Mouse (Mus musculus): ENCODE measurements around the gene Enthd1. TPM values are rescaled to one million over a fixed set of nuclear protein-coding genes. Genes with fewer than 3 reads are reported as not detected.

Enthd1 gene
- polyA plus RNA-seq, 1 experiment, result not detected

DNA sequence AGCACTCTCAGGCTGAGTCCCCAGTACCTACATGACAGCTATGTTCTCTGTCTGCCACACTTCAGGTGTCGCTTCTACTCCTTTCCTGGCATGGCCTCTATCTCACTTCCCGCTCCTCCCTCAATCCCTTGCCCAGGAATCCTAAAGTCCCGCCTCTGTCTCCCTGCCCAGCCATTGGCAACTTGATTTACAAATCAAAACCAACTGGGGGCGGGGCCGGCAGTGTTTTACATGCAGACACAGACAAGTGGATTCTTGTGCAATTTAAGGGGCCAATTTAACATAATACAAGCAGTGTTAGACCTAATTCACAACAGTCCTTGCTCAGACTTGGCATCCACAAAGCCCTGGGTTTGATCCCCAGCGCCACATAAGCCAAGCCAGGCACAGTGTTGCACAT is 39.1 kb upstream of the Enthd1 start:
- Histone ChIP-seq H3K4me3 (no peak overlapping the region), H3K36me3 (ENCODE audit: control insufficient read depth, insufficient read depth) (no peaks in the 10 kb centered on the region), H3K27me3 (ENCODE audit: control insufficient read depth, insufficient read depth, insufficient read length) (peaks cover 44% of the 10 kb centered on the region), H3K79me2 (ENCODE audit: control insufficient read depth, insufficient read depth) (no peaks in the 10 kb centered on the region), H3ac (ENCODE audit: control insufficient read depth, insufficient read length) (no peak overlapping the region), H3K4me2 (ENCODE audit: low read depth) (no peak overlapping the region)
- TF ChIP-seq MAX (IDR thresholded peaks at IDR 0.05; ENCODE audit: low read depth) (no peak), REST (IDR thresholded peaks at IDR 0.05; ENCODE audit: insufficient read depth, insufficient read length) (no peak), E2F4 (IDR thresholded peaks at IDR 0.05; ENCODE audit: insufficient read depth) (no peak), CEBPB (IDR thresholded peaks at IDR 0.05; ENCODE audit: insufficient read depth, poor library complexity, severe bottlenecking) (no peak), TCF3 (IDR thresholded peaks at IDR 0.05; ENCODE audit: insufficient read length, low read depth) (no peak), POLR2AphosphoS2 (IDR thresholded peaks at IDR 0.05; ENCODE audit: insufficient read length, low read depth) (no peak), SRF (IDR thresholded peaks at IDR 0.05; ENCODE audit: control insufficient read depth, insufficient read length, low read depth) (no peak), MYOD1 (IDR thresholded peaks at IDR 0.05; ENCODE audit: control insufficient read depth in 1 of 3, insufficient read length in 2 of 3, low read depth in 2 of 3) (no peak), TCF12 (IDR thresholded peaks at IDR 0.05; ENCODE audit: insufficient read depth, poor library complexity, severe bottlenecking) (no peak), POLR2A (IDR thresholded peaks at IDR 0.05; ENCODE audit: insufficient read length, low read depth) (no peak)

DNA sequence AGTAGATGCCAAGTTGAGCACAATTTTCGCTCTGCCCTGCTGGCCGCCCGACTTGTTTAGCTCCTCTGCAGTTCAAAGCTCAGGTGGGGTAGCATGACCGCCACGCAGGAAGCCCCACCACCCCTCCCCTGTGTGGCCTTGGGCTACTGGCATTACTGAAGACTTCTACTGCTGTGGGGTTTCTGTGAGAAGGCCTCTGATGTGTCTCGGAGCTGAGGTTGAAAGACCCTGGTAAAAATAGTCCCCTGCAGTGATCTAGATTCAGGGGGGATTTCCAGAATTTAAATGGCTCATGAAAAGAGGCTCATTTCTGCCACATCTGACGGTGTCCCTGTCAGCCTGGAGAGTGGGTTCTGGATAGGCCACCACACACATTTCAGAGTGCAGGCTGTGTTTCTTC is 37.5 kb upstream of the Enthd1 start:
- H3K36me3 ChIP-seq (ENCODE audit: control insufficient read depth, insufficient read depth), result no peaks in the 10 kb centered on the region
- no peak overlapping the region for H3ac ChIP-seq (ENCODE audit: control insufficient read depth, insufficient read length)
- H3K79me2 ChIP-seq (ENCODE audit: control insufficient read depth, insufficient read depth), result no peaks in the 10 kb centered on the region
- H3K27me3 ChIP-seq (ENCODE audit: control insufficient read depth, insufficient read depth, insufficient read length), result peaks cover 39% of the 10 kb centered on the region
- no peak overlapping the region for H3K4me2 ChIP-seq (ENCODE audit: low read depth)
- TF ChIP-seq USF1 (IDR thresholded peaks at IDR 0.05; ENCODE audit: low read depth) (no peak), POLR2AphosphoS2 (IDR thresholded peaks at IDR 0.05; ENCODE audit: insufficient read length, low read depth) (no peak), MYOD1 (IDR thresholded peaks at IDR 0.05; ENCODE audit: control insufficient read depth in 1 of 3, insufficient read length in 2 of 3, low read depth in 2 of 3) (no peak), SRF (IDR thresholded peaks at IDR 0.05; ENCODE audit: control insufficient read depth, insufficient read length, low read depth) (no peak), TCF3 (IDR thresholded peaks at IDR 0.05; ENCODE audit: insufficient read length, low read depth) (no peak), POLR2A (IDR thresholded peaks at IDR 0.05; ENCODE audit: insufficient read length, low read depth) (no peak), TCF12 (IDR thresholded peaks at IDR 0.05; ENCODE audit: insufficient read depth, poor library complexity, severe bottlenecking) (no peak), CEBPB (IDR thresholded peaks at IDR 0.05; ENCODE audit: insufficient read depth, poor library complexity, severe bottlenecking) (no peak)
- H3K4me3 ChIP-seq, result no peak overlapping the region

DNA sequence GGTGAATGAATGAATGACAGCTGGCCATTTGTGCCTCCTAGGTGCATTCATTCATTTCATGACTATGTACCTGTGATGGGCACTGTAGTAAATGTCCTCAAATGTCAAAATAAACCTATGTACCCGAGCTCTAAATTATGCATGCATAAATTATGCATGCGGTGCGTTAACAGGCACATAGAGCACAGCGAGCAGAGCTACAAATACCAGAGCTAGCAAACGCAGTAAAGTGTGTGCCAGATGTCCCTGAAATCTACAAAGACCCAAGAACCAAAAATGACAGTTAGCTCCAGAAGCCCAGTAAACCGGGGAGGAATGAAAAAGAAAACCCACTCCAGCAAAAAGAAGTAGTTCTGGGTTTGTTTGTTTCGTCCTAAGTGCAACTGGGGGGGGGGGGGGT is 36.5 kb upstream of the Enthd1 start:
- Histone ChIP-seq H3K4me3 (no peak overlapping the region), H3K36me3 (ENCODE audit: control insufficient read depth, insufficient read depth) (no peaks in the 10 kb centered on the region), H3K27me3 (ENCODE audit: control insufficient read depth, insufficient read depth, insufficient read length) (peaks cover 37% of the 10 kb centered on the region), H3ac (ENCODE audit: control insufficient read depth, insufficient read length) (no peak overlapping the region), H3K4me2 (ENCODE audit: low read depth) (no peak overlapping the region), H3K79me2 (ENCODE audit: control insufficient read depth, insufficient read depth) (no peaks in the 10 kb centered on the region)
- TF ChIP-seq MAX (IDR thresholded peaks at IDR 0.05; ENCODE audit: low read depth), result no peak
- TF ChIP-seq MYOG (IDR thresholded peaks at IDR 0.05; ENCODE audit: control insufficient read depth in 1 of 3, insufficient read depth in 1 of 3, insufficient read length in 2 of 3, low read depth in 2 of 3), result no peak
- TF ChIP-seq POLR2AphosphoS2 (IDR thresholded peaks at IDR 0.05; ENCODE audit: insufficient read length, low read depth), result no peak
- TF ChIP-seq USF1 (IDR thresholded peaks at IDR 0.05; ENCODE audit: low read depth), result no peak
- no peak for TF ChIP-seq POLR2A (IDR thresholded peaks at IDR 0.05; ENCODE audit: insufficient read length, low read depth)
- no peak for TF ChIP-seq SRF (IDR thresholded peaks at IDR 0.05; ENCODE audit: control insufficient read depth, insufficient read length, low read depth)
- TF ChIP-seq REST (IDR thresholded peaks at IDR 0.05; ENCODE audit: insufficient read depth, insufficient read length), result no peak

DNA sequence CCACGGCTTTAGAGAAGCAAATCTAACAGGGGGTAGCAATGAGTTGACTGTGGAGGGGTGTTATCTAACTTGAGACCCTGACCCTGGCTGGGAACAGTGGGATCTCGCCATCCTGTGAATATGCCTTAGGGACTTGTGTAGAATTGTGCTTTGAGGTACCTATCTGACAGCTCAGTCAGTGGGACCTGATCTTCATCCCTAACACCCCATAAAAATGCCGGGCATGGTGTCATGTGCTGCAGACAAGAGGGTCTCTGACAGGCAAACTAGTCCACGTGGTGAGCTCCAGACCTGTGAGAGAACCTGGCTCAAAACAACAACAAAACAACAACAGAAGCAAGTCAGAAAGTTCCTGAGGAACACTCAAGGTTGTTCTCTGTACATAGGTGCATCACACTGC is 34.9 kb upstream of the Enthd1 start:
- TF ChIP-seq SRF (IDR thresholded peaks at IDR 0.05; ENCODE audit: control insufficient read depth, insufficient read length, low read depth) (no peak), REST (IDR thresholded peaks at IDR 0.05; ENCODE audit: insufficient read depth, insufficient read length) (no peak), E2F4 (IDR thresholded peaks at IDR 0.05; ENCODE audit: insufficient read depth) (no peak), MYOD1 (IDR thresholded peaks at IDR 0.05; ENCODE audit: control insufficient read depth in 1 of 3, insufficient read length in 2 of 3, low read depth in 2 of 3) (no peak), CEBPB (IDR thresholded peaks at IDR 0.05; ENCODE audit: insufficient read depth, poor library complexity, severe bottlenecking) (no peak), TCF12 (IDR thresholded peaks at IDR 0.05; ENCODE audit: insufficient read depth, poor library complexity, severe bottlenecking) (no peak), POLR2AphosphoS2 (IDR thresholded peaks at IDR 0.05; ENCODE audit: insufficient read length, low read depth) (no peak), USF1 (IDR thresholded peaks at IDR 0.05; ENCODE audit: low read depth) (no peak), TCF3 (IDR thresholded peaks at IDR 0.05; ENCODE audit: insufficient read length, low read depth) (no peak), MYOG (IDR thresholded peaks at IDR 0.05; ENCODE audit: control insufficient read depth in 1 of 3, insufficient read depth in 1 of 3, insufficient read length in 2 of 3, low read depth in 2 of 3) (no peak), MAX (IDR thresholded peaks at IDR 0.05; ENCODE audit: low read depth) (no peak), POLR2A (IDR thresholded peaks at IDR 0.05; ENCODE audit: insufficient read length, low read depth) (no peak)
- Histone ChIP-seq H3K27me3 (ENCODE audit: control insufficient read depth, insufficient read depth, insufficient read length) (peaks cover 33% of the 10 kb centered on the region), H3K79me2 (ENCODE audit: control insufficient read depth, insufficient read depth) (no peaks in the 10 kb centered on the region), H3ac (ENCODE audit: control insufficient read depth, insufficient read length) (no peak overlapping the region), H3K4me3 (no peak overlapping the region), H3K4me2 (ENCODE audit: low read depth) (no peak overlapping the region), H3K36me3 (ENCODE audit: control insufficient read depth, insufficient read depth) (no peaks in the 10 kb centered on the region)

DNA sequence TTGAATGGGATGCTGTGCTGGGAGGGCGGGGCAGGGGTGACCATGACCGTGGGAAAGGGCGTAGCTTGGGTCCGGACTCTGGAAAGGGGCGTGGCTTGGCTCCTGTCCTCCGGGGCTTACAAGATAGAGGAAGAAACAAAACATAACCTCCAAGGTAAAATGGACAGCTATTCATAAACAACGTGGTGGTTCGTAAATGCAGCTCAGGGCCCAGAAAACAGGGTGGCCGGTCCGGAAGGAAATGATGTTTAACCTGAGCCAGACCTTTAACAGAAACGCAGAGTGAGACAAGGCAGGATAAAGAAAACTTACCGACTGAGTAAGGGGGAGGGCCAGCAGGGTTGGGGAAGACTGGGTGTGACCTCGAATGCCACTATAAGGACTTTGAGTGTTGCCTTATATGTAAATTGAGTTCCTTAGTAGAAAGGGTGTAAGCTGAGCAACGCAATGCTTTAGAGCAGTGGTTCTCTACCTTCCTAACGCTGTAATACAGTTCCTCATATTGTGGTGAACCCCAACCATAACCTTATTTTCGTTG is 34.3 kb upstream of the Enthd1 start:
- no peak overlapping the region for H3K4me3 ChIP-seq
- H3K36me3 ChIP-seq (ENCODE audit: control insufficient read depth, insufficient read depth), result no peaks in the 10 kb centered on the region
- H3K4me2 ChIP-seq (ENCODE audit: low read depth), result no peak overlapping the region
- no peaks in the 10 kb centered on the region for H3K79me2 ChIP-seq (ENCODE audit: control insufficient read depth, insufficient read depth)
- no peak overlapping the region for H3ac ChIP-seq (ENCODE audit: control insufficient read depth, insufficient read length)
- H3K27me3 ChIP-seq (ENCODE audit: control insufficient read depth, insufficient read depth, insufficient read length), result peaks cover 33% of the 10 kb centered on the region
- TF ChIP-seq TCF3 (IDR thresholded peaks at IDR 0.05; ENCODE audit: insufficient read length, low read depth) (no peak), MYOD1 (IDR thresholded peaks at IDR 0.05; ENCODE audit: control insufficient read depth in 1 of 3, insufficient read length in 2 of 3, low read depth in 2 of 3) (no peak), CEBPB (IDR thresholded peaks at IDR 0.05; ENCODE audit: insufficient read depth, poor library complexity, severe bottlenecking) (no peak)
